Mouse (Mus musculus) CD4-positive, CD25-positive, alpha-beta regulatory T cell, adult 2 months (primary cell): ENCODE results near the gene Shank3.

Source experiments
- DNase-seq: peaks from one replicate; pipeline ENCODE4 v3.0.0-alpha.2; 2012; ENCODE audit warnings: low read depth, low spot score

Shank3 gene

DNA sequence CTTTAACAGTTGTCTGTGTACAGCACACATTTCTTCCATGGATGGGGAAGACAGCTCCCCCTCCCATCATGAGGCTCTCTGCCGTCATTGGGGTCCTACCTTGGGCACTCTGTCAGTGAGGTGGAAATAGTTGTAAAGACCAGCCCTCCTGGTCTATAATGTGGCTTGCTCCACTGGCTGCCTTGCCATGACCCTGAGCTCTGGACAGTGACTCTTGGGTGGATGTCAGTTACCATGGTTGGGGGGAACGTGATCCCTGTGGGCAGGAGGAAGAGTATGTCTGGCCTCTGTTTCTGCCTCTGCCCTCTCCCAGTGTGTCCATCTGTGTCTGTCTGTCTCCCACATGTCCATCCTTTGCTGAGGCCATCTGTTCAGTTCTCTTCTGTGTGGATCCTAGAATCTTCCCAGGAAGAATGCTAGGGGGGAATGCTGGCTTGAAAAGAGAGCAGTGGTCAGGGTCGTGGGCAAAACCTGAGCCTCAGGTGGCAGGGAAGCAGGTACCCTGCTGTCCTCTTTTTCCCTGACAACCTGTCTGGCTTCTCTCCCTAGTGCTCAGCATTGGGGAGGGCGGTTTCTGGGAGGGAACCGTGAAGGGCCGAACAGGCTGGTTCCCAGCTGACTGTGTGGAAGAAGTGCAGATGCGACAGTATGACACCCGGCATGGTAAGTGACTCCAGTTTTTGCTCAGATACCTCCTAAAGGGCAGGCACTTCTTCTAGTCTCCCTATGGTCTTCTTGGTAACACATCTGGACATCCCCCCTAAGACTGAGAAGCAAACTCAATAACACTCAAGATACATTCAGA lies 25.4 kb downstream of the Shank3 start:
- no peak for DNase-seq

DNA sequence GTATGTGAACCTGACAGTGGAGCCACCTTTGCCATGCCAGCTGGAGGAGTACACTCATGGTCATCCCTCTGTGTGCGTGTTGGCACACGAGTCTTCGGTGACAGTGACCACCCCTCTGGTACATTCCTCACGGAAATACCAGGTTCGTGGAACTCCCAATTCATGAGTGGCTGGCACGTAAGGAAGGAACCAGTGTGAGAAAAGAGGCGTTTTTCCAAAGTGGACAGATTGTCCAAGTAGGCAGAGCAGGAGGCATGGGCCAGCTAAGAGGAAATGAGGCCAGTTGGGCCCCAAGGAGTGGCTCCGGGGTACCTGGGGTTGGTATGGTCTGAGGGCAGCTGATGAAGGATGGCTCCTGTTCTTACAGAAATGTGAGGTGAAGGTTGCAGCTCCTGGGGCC lies 26.0 kb downstream of the Shank3 start:
- no peak for DNase-seq

DNA sequence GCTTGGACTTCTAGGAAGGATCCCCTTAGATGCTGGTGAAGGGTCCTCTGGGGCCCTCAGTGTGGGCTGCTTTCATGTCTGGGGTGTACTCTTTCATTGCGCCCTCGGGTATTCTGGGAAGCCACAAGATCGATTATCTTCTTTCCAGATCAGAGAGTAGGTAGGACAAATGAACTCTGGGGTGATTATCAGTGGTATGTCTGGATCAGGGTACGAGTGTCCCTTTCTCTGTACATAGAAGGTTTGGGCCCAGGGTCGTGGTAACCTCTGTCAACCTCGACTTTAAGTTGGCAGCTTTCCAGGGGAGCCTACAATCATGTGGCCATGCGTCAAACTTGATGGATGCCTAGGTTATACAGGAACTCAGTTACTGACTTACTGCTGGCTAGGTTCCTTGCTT lies 26.5 kb downstream of the Shank3 start:
- DNase-seq = no peak

DNA sequence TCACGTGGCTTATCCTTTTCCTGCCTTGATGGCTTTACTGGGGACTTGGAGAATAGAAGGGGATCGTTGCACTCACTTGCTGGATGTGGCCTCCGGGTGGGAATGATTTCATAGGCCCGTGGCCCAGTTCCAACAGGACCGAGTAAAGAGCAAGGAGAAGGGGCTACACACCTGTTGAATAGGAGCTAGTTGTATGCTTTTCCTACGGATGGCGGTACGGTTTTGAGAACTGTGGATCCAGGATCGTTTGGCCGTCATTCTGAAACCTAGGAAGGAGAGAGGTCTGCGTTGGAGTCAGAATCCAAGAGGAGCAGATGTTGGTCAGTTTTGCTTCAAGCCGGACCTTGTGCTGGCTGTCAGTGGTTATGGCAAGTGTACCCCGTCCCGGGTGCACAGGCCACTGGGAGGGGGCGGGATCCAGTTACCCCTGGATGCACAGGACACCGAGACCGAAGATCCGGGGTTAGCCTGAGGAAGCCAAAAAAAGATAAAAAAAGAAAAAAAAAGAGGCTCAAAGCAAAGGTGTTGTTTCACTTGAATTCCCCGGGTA lies 27.4 kb downstream of the Shank3 start:
- DNase-seq = no peak

DNA sequence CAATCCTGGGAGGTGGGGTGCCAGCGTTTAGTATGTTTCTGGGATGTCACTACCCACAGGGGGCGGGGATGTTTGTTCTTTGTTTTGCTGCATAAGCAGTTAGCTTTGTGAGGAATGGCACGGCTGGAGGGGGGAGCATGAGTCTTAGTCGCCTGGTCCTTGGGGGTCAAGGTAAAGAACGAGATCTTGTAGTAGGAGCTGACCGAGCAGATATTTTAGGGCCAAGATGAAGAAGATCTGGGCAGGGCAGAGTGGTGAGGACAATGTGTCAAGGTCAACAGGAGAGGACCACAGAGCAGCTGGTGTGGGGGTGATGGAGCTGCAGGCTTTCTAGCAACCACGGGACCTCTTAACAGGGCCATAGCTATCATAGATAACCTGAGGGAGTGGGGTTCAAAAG lies 28.0 kb downstream of the Shank3 start:
- DNase-seq = no peak

DNA sequence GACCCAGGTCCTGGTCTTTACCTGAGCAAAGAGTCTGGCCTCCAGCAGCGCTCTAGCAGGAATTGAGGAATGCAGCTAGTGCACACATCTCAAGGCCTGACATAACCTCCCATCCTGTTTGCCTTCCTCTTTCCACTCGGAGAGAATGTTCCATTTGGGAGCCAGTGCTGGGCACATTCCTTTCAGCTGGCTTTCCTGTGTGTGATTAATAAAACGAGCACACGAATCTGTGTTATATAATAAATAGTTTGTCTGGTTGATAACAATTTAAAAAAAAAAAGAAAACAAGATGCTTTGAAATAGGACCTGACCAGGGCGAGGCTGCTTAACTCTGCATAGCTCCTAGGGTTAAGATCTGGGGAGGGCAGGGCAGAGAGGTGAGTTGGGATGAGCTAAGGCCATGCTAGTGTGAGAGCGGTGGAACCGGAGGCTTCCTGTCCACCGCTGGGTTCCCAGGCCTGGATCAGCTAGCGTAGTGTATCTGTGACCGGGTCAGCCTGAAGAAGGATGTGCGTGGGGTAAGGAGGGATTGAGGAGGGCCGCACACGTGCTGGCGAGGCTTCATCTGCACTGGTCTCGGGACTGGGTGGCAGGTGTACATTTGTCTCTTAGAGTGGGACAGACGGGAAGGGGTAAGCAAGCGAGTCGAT lies 28.9 kb downstream of the Shank3 start:
- DNase-seq = no peak

DNA sequence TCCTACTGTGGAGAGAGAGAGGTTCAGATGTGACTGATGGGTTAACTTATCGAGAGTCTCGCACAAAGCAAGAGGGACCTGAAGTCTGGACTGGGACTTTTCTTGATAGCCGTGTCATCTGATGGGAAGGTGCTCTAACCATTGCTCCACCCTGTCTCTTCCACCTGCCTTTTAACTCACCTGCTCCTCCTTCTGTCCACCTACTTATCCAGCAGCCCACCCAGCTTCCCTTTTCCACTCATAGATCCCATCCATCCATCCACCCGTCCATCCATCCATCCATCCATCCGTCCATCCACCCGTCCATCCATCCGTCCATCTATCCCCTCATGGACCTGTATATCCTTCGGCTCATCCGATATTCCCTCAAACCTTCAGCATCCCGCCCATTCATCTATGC lies 29.5 kb downstream of the Shank3 start:
- no peak for DNase-seq

DNA sequence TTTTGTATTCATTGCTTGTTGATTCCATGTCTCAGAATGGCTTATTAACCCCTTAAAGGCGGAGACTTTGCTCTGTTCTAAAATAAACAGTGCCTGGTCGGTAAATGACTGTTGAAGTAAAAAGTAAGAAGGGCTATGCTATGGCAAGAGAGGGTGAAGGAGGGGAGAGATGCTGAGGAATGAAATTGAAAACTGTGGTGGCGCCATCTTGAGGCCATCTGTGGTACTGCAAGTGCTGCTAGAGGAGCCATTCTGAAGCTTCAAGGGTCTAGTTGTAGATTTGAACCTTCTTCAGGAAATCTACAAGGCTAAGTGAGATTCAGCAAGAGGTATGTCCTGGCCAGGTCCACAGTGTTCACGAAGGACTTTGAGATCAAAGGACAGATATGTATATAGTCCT lies 30.9 kb downstream of the Shank3 start:
- DNase-seq = peak; percentile 56

DNA sequence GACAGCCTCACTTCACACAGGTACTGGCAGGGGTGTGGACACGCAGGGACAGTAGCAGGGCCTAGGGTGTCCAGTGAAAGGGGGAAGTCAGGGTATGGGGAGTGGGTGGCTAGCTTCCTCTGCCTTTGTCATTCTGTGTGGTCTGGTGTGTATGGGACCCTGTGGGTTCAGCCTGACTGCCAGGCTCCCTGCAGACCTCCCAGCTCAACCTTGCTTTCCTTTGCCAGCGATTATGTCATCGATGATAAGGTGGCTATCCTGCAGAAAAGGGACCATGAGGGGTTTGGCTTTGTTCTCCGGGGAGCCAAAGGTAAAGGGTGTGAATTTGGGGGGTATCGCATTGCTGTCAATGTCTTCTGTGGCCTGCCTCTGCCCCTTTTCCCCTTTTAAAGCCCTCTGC lies 32.0 kb downstream of the Shank3 start:
- DNase-seq = no peak

DNA sequence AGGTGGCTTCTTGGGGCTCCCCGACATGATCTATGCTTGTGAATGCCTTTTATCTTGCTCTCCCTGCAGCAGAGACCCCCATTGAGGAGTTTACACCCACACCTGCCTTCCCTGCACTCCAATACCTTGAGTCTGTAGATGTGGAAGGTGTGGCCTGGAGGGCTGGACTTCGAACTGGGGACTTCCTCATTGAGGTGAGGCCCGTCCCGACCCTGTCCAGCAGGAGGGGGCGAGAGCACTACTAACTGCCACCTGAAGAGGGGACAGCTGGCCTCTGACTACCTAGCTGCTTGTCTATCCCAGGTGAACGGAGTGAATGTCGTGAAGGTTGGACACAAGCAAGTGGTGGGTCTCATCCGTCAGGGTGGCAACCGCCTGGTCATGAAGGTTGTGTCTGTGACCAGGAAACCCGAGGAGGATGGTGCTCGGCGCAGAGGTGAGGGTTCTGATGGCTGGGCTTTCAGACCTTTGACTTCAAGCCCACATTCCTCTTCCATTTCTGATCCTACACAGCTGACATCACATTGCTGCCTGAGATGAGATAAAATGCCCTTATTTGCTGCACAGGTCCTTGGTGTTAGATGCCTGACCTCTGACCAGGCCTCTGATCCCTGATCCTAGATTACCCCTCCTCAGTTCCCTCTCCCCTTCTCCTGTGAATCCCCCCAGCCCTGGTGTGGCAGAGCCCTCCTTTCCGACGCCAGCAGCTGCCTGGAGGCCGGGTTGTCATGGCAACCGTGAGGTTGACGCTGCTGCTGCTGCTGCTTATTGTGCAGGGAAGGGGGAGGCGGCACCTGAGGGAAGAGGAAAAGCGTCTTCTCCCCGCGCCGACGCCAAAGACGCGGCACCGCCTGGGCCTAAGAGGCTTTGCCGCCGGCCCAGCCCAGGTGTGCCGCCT lies 32.9 kb downstream of the Shank3 start:
- DNase-seq = no peak

DNA sequence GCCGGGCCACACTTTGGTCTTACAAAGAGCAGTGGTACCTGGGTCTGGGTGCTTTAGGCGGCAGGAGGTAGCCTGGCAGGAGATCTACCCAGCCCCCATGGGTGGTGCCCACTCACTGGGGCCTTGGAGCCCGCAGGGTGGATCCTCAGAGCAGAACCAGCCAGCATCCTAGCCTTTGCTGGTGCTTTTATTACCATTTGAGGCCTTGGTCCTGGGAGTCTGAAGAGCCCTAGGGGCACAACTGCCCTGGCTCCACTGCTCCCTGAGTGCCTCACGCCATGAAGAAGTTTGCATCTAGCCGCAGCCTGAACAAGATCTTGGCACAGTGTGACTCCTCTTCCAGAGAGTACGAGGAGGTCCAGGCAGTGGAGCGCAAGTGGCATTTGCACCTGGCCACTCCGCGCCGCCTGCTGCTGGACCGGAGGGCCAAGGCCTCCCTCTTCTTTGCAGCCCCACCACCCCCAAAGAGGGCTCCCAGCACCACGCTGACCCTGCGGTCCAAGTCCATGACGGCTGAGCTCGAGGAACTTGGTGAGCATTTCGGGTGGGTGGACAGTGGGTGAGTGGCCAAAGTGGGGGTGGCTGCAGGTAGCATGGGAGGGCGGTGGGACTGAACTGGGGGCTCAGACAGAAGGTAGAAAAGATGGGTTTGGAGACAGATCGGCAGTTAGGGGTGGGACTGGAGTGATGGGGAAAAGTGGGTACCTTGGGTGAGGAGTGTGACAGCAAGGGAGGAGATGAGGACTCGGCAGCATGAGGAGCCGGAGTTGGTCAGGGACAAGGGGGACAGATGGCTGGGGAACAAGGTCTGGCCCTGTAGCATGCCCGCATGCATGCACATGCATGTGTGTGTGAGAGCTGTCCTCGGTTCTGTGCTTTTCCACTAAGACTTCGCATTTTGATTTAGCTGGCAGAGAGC lies 33.8 kb downstream of the Shank3 start:
- no peak for DNase-seq

DNA sequence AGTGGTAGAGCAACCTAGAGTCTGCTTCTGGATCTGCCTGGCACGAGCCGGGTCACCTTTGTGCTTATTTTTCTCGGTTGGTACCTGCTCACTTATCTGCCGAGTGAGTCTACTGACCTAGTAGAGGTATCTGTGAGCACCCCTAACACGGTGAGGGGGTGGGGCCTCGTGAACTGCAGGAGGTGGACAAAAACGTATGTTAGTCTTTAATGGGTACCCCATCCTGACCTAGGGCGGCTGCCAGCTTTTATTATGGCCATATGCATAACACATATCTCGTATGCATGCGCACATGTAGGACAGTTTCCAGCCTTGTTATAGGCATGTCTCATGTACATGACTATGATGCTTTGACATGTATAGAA lies 34.4 kb downstream of the Shank3 start:
- DNase-seq = no peak

DNA sequence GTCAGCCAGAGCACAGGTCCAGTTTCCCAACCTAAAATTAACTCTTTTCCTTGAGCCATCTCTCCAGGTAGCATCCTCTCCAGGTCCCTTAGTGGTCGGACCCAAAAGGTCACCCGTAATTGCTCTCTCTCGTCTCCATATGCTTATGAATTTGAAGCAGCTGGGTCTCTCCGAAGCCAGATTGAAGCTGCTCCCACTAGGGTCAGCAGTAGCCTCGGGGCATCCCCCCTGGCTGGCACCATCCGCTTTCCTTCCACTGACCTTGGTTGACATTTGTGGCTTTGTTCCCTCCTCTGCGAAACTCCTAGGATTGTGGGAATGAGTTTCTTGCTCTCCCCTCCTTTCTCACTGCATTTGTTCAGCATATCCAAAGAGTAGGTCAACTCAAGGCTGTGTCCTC lies 44.7 kb downstream of the Shank3 start:
- no peak for DNase-seq

DNA sequence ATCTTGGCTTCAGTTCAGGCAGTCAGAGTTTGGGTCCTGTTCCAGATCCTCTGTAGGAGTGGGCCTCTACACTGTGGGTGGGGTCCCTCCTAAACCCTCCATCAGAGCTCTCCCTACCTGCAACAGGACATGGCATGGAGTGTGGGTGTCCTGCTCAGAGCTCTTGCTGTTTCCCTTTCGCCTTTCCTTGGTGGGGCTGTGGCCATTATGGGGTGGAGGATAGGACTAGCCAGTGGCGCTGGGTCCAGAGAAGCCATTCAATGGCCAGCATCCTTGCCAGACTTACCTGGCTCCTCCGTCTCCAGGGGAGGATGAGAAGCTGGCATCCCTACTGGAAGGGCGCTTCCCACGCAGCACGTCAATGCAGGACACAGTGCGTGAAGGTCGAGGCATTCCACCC lies 47.9 kb downstream of the Shank3 start:
- no peak for DNase-seq

DNA sequence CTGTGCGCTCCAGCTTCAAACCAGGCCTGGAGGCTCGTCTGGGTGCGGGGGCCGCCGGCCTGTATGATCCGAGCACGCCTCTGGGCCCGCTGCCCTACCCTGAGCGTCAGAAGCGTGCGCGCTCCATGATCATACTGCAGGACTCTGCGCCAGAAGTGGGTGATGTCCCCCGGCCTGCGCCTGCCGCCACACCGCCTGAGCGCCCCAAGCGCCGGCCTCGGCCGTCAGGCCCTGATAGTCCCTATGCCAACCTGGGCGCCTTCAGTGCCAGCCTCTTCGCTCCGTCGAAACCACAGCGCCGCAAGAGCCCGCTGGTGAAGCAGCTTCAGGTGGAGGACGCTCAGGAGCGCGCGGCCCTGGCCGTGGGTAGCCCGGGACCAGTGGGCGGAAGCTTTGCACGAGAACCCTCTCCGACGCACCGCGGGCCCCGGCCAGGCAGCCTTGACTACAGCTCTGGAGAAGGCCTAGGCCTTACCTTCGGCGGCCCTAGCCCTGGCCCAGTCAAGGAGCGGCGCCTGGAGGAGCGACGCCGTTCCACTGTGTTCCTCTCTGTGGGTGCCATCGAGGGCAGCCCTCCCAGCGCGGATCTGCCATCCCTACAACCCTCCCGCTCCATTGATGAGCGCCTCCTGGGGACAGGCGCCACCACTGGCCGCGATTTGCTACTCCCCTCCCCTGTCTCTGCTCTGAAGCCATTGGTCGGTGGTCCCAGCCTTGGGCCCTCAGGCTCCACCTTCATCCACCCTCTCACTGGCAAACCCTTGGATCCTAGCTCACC lies 48.6 kb downstream of the Shank3 start:
- no peak for DNase-seq

DNA sequence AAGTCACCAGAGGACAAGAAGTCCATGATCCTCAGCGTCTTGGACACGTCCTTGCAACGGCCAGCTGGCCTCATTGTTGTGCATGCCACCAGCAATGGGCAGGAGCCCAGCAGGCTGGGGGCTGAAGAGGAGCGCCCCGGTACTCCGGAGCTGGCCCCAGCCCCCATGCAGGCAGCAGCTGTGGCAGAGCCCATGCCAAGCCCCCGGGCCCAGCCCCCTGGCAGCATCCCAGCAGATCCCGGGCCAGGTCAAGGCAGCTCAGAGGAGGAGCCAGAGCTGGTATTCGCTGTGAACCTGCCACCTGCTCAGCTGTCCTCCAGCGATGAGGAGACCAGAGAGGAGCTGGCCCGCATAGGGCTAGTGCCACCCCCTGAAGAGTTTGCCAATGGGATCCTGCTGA lies 49.4 kb downstream of the Shank3 start:
- DNase-seq = no peak

DNA sequence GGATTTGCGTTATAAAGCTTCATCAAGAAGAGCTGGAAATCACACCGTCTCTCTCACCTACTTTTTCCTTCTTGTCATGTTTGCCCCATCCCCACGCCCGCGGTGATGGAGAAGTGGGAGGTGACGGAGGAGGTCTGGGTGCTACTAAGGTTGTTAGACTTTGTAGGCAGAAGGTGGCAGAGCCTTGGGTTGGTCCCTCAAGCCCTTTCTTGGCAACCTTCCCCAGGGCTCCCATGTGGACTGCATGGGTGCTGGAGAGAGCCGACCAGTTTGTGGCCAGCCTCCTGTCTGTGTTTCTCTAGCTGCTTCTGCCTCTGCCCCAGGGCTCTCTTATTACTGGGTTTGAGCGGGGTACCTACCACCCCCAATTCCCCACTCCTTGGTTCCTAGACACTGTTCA lies 51.1 kb downstream of the Shank3 start:
- no peak for DNase-seq

DNA sequence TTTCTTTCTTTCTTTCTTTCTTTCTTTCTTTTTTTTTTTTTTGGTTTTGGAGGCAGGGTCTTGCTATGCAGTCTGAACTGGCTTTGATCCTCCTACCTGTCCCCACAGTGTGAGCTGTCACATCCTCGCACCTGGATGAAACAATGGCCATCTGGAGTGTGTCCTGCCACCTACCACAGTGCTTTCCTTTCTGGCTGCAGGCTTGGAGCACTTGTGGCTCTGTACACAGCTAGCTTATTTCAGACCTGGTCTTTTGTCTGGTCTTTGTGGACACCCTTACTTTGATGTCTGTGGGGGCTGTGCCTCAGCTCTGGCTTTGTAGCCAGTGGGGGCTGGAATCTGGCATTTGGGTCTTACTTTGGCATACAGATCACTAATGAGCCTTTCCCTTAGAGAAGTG lies 52.3 kb downstream of the Shank3 start:
- no peak for DNase-seq

DNA sequence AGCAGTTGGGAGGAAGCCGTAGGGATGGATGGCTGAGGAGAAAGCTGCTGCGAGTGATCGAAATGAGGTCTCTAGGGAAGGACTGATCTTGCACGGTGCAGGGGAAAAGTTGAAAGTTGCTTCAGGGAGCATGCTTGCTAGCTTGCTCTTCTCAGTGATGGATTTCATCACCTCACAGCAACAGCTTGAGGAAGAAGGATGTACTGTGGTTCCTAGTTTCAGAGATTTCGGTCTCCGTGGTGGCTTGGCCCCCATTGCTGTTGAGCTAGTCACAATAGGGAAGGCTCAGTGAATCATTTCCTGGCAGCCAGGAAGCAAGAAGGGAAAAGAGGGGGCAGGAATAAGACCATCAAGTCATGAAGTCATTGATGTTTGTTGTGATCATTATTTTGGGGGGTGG lies 56.2 kb downstream of the Shank3 start:
- no peak for DNase-seq

DNA sequence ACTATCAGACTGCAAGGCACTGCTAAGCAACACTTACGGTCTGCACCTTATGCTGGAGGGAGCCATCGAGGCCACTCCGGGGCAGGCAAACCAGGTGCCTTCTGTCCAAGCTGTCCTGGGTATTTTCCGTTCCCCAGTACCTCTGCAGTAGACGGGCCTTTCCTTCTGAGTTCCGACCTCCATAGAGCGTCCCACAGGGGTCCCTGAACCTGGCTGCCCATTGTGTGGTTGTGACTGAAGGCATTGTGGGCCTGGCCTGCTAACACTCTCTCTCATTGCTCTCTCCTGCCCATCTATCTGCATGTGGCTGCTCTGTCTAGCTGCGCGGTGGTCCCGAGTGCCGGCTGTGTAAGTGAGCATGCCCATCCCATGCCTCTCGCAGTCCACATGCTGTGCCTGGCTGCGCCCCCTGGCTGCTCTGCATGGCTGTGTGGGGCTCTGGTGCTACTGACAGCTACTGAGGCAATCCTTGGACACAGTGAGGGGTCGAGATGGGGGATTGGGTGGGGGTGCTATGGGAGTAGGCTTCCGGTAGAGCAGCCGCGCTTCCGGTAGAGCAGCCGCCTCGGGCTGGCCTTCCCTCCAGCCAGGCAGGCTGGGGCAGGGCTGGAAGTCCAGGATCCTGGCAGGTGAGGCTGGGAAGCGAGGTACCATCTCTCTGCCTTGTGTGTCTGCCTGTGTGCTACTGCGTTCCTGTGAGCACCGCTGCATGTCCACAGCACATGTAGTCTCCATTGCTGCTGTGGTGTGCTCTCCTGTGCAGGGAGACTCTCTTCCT lies 57.2 kb downstream of the Shank3 start:
- no peak for DNase-seq
